Mouse (Mus musculus): ENCODE measurements around the gene Krt19. TPM values are rescaled to one million over a fixed set of nuclear protein-coding genes. Genes with fewer than 3 reads are reported as not detected.

Krt19 gene
- total RNA-seq, 2 experiments from 2014 or later = not detected

GRCm38 (mm10) chr11:100138809-100139208 is 9.7 kb downstream of the Krt19 start:
- no peak for ATAC-seq (replicated peaks; ENCODE audit: poor library complexity, severe bottlenecking)

DNA sequence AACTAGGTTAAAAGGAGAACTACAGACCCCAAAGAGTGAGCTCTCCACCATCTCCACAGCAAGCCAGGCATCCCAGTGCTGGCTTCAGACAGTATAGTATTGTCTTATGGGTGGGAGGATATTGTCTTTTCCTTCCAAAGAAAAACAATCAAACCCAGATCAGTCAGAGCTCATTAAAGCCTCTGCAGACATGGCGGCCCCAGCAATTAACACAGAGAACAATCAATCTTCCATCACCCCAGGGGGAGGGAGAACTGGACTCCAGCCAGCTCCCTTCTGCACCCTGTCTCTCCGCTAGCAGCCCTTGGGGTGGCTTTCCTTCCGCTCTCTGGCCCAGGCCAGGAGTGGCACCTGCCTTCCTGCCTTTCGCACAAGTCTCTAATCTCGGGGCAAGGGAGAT is 10.8 kb downstream of the Krt19 start:
- ATAC-seq (replicated peaks; ENCODE audit: poor library complexity, severe bottlenecking) = no peak

- ATAC-seq (replicated peaks; ENCODE audit: poor library complexity, severe bottlenecking) = no peak
Measured at GRCm38 (mm10) chr11:100136559-100136958, 11.9 kb downstream of the Krt19 start.

GRCm38 (mm10) chr11:100135731-100136130 is 12.7 kb downstream of the Krt19 start, which contains the start of gene Krt15:
Krt15 (minus strand) TSS chr11:100135928.
- ATAC-seq (replicated peaks; ENCODE audit: poor library complexity, severe bottlenecking) = no peak

DNA sequence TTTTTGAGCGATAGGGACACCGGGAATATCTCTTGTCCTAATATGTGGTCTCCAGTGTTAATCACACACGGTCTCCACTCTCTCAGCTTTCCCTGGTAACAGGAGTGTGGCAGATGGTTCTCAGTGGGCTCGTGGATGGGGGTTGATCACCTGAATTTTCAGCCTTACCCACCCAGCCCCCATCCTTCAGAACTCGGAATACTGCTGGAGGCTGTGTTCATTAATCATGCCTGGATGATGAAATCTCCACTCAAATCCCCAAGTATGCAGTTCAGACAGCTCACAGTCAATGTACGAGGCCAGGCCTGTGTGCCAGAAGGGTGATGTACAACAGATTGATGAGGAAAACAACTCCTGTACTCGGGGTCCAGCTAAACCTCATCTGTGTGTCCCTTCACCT is 23.6 kb downstream of the Krt19 start:
- no peak for ATAC-seq (replicated peaks; ENCODE audit: poor library complexity, severe bottlenecking)

DNA sequence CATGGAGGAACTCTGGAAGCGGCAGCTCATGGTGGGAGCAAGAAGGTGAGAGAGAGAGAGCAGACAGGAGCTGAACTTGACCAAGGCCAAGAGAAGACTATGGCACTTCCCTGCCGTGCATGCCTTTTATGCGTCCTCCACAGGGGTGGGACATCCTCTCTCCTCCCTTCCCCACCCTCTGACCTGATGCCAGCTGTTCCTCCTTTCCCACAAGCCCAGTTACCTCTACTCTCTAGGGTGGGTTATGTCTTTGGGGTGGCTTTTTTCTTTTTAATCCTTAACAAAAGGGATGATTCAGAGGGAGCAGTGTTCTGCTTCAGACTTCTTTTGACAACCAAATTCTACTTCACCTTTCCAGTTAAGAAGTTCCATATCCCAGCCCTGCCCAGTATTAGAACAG is 27.0 kb downstream of the Krt19 start, which contains the start of gene Krt13:
Krt13 (minus strand) TSS at position 101 of the 400 bp plus-strand sequence.
- no peak for ATAC-seq (replicated peaks; ENCODE audit: poor library complexity, severe bottlenecking)

- ATAC-seq (replicated peaks; ENCODE audit: poor library complexity, severe bottlenecking) = no peak
Measured at GRCm38 (mm10) chr11:100120331-100120730, 28.1 kb downstream of the Krt19 start.

GRCm38 (mm10) chr11:100113742-100114029 is 34.8 kb downstream of the Krt19 start:
- no peak for ATAC-seq (replicated peaks; ENCODE audit: poor library complexity, severe bottlenecking)

DNA sequence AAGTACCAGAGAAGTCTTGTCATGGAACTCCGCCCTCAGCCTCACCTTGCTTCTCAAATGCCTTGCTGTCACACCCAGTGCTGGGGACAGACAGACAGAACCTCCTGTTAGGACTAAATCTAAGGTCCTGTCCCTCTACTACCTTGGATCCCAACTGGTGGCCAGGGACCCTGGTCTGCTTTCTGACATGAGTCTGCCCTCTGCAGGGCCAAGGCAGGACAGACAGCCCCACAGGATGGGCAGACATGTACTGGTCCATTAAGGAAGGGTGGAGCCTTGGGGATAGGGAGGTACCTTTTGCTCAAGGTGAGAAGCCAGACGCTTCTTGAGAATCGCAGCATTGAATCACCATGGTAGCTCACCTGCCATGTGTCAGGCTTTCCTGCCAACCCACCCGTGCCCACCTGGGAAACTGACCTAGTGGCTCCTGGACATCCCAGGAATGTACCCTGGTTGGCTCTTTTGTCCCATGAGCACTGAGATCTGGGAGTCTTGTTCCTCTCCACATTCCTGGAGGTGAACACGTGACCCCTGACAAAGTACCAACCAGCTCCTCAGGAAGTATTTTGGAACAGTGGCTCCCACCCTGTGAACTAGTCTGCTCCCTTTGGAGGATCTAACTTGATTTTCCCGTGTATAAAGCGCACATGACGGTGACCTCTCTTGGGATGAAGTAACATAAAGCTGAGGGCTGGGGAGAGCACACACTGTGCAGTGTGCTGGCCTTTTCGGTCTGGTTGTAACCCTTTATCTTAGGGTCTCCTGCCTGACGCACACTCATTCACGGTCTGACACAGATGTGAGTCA is 35.3 kb downstream of the Krt19 start:
- ATAC-seq (replicated peaks; ENCODE audit: poor library complexity, severe bottlenecking) = no peak

- ATAC-seq (replicated peaks; ENCODE audit: poor library complexity, severe bottlenecking) = no peak
Measured at GRCm38 (mm10) chr11:100105576-100106122, 42.8 kb downstream of the Krt19 start, which contains the start of gene Krt36. Krt36 (minus strand) TSS chr11:100105626.

- no peak for ATAC-seq (replicated peaks; ENCODE audit: poor library complexity, severe bottlenecking)
Measured at GRCm38 (mm10) chr11:100102693-100103429, 45.6 kb downstream of the Krt19 start.

DNA sequence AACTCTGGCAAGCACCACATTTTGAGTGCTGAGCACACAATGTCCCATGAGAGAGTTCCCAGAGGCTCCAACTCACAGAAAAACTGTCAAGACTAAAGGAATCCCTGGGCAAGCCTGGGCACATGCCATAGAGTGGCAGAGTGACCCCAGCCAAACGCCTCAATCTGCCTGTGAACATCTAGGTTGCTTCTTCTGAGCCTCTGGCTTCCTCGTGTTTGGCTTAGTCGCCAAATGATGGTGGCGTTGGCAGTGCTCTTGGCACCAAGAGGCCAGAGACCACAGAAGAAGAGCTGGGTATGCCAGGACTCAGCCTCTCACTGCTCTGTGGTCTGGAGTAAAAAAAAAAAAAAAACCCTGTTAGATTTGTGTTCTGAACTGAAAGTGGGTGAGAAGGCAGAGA is 48.1 kb downstream of the Krt19 start:
- ATAC-seq (replicated peaks; ENCODE audit: poor library complexity, severe bottlenecking) = no peak

DNA sequence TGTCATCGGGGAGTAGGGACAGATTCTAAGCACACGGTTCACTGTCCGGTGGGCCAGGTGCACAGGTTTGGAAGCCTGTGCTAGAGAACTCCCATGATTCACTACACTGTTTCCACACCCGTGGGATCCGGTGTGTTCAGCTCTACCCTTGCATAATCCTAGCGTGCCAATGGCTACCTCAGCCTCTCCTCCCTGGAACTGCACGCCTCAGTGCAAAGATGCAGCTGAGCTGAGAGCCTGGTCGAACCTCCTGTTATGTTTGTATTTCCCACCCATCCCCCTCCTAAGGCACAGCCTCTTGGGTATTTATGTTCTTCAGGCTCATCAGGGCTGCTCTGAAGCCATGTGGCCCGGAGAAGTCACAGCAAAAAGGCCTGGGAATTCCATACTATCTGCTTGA is 50.6 kb downstream of the Krt19 start:
- no peak for ATAC-seq (replicated peaks; ENCODE audit: poor library complexity, severe bottlenecking)

GRCm38 (mm10) chr11:100096141-100096540 is 52.3 kb downstream of the Krt19 start, which contains the start of gene Krt35:
Krt35 (minus strand) TSS chr11:100096241.
- no peak for ATAC-seq (replicated peaks; ENCODE audit: poor library complexity, severe bottlenecking)

Other genes with a start within 250 kb of the Krt19 start
- not detected in 2 replicates for gene Krtap31-1, start 240.7 kb downstream of the Krt19 start, total RNA-seq (2014; fragmentation: Nextera tagmentation)
- not detected in 2 replicates for gene Krtap31-1, start 240.7 kb downstream of the Krt19 start, total RNA-seq (2017)
- gene Gm11565, start 233.9 kb downstream of the Krt19 start, total RNA-seq (2014; fragmentation: Nextera tagmentation) = not detected in 2 replicates
- not detected in 2 replicates for gene Gm11565, start 233.9 kb downstream of the Krt19 start, total RNA-seq (2017)
- not detected in 2 replicates for gene Krtap31-2, start 212.4 kb downstream of the Krt19 start, total RNA-seq (2014; fragmentation: Nextera tagmentation)
- not detected in 2 replicates for gene Krtap31-2, start 212.4 kb downstream of the Krt19 start, total RNA-seq (2017)
- not detected in 2 replicates for gene Krtap9-5, start 200.2 kb downstream of the Krt19 start, total RNA-seq (2014; fragmentation: Nextera tagmentation)
- not detected in 2 replicates for gene Krtap9-5, start 200.2 kb downstream of the Krt19 start, total RNA-seq (2017)
- gene Krtap29-1, start 169.6 kb downstream of the Krt19 start, total RNA-seq (2014; fragmentation: Nextera tagmentation) = not detected in 2 replicates
- gene Krtap29-1, start 169.6 kb downstream of the Krt19 start, total RNA-seq (2017) = not detected in 2 replicates
- gene Krtap16-1, start 162.1 kb downstream of the Krt19 start, total RNA-seq (2014; fragmentation: Nextera tagmentation) = not detected in 2 replicates
- not detected in 2 replicates for gene Krtap16-1, start 162.1 kb downstream of the Krt19 start, total RNA-seq (2017)
- gene Krtap17-1, start 154.7 kb downstream of the Krt19 start, total RNA-seq (2014; fragmentation: Nextera tagmentation) = not detected in 2 replicates
- gene Krtap17-1, start 154.7 kb downstream of the Krt19 start, total RNA-seq (2017) = not detected in 2 replicates
- not detected in 2 replicates for gene Krt33a, start 132.5 kb downstream of the Krt19 start, total RNA-seq (2014; fragmentation: Nextera tagmentation)
- gene Krt33a, start 132.5 kb downstream of the Krt19 start, total RNA-seq (2017) = not detected in 2 replicates
- not detected in 2 replicates for gene Krt33b, start 118.8 kb downstream of the Krt19 start, total RNA-seq (2014; fragmentation: Nextera tagmentation)
- gene Krt33b, start 118.8 kb downstream of the Krt19 start, total RNA-seq (2017) = not detected in 2 replicates
- not detected in 2 replicates for gene Krt34, start 107.1 kb downstream of the Krt19 start, total RNA-seq (2014; fragmentation: Nextera tagmentation)
- not detected in 2 replicates for gene Krt34, start 107.1 kb downstream of the Krt19 start, total RNA-seq (2017)
- gene Krt31, start 98.1 kb downstream of the Krt19 start, total RNA-seq (2014; fragmentation: Nextera tagmentation) = not detected in 2 replicates
- gene Krt31, start 98.1 kb downstream of the Krt19 start, total RNA-seq (2017) = not detected in 2 replicates
- not detected in 2 replicates for gene Krt32, start 60.4 kb downstream of the Krt19 start, total RNA-seq (2014; fragmentation: Nextera tagmentation)
- not detected in 2 replicates for gene Krt32, start 60.4 kb downstream of the Krt19 start, total RNA-seq (2017)
- gene Krt35, start 52.4 kb downstream of the Krt19 start, total RNA-seq (2014; fragmentation: Nextera tagmentation) = not detected in 2 replicates
- not detected in 2 replicates for gene Krt35, start 52.4 kb downstream of the Krt19 start, total RNA-seq (2017)
- gene Krt36, start 43.0 kb downstream of the Krt19 start, total RNA-seq (2014; fragmentation: Nextera tagmentation) = 0.39 TPM in 1 of 2 replicates, not detected in the other
- gene Krt36, start 43.0 kb downstream of the Krt19 start, total RNA-seq (2017) = not detected in 2 replicates
- not detected in 2 replicates for gene Krt13, start 27.1 kb downstream of the Krt19 start, total RNA-seq (2014; fragmentation: Nextera tagmentation)
- gene Krt13, start 27.1 kb downstream of the Krt19 start, total RNA-seq (2017) = not detected in 2 replicates
- not detected in 2 replicates for gene Krt15, start 12.7 kb downstream of the Krt19 start, total RNA-seq (2014; fragmentation: Nextera tagmentation)
- gene Krt15, start 12.7 kb downstream of the Krt19 start, total RNA-seq (2017) = not detected in 2 replicates
- not detected in 2 replicates for gene Krt9, start 44.6 kb upstream of the Krt19 start, total RNA-seq (2014; fragmentation: Nextera tagmentation)
- gene Krt9, start 44.6 kb upstream of the Krt19 start, total RNA-seq (2017) = not detected in 2 replicates
- gene Krt14, start 58.9 kb upstream of the Krt19 start, total RNA-seq (2014; fragmentation: Nextera tagmentation) = not detected in 2 replicates
- not detected in 2 replicates for gene Krt14, start 58.9 kb upstream of the Krt19 start, total RNA-seq (2017)
- not detected in 2 replicates for gene Krt16, start 100.2 kb upstream of the Krt19 start, total RNA-seq (2014; fragmentation: Nextera tagmentation)
- gene Krt16, start 100.2 kb upstream of the Krt19 start, total RNA-seq (2017) = not detected in 2 replicates
- not detected in 2 replicates for gene Krt17, start 112.4 kb upstream of the Krt19 start, total RNA-seq (2014; fragmentation: Nextera tagmentation)
- not detected in 2 replicates for gene Krt17, start 112.4 kb upstream of the Krt19 start, total RNA-seq (2017)
- gene Krt42, start 121.2 kb upstream of the Krt19 start, total RNA-seq (2014; fragmentation: Nextera tagmentation) = not detected in 2 replicates
- not detected in 2 replicates for gene Krt42, start 121.2 kb upstream of the Krt19 start, total RNA-seq (2017)
- 716 and 727 TPM in 2 replicates for gene Eif1, start 171.2 kb upstream of the Krt19 start, total RNA-seq (2014; fragmentation: Nextera tagmentation)
- gene Eif1, start 171.2 kb upstream of the Krt19 start, total RNA-seq (2017) = 109 and 139 TPM in 2 replicates
- gene Gast, start 185.7 kb upstream of the Krt19 start, total RNA-seq (2014; fragmentation: Nextera tagmentation) = not detected in 2 replicates
- not detected in 2 replicates for gene Gast, start 185.7 kb upstream of the Krt19 start, total RNA-seq (2017)
- not detected in 2 replicates for gene Hap1, start 207.5 kb upstream of the Krt19 start, total RNA-seq (2014; fragmentation: Nextera tagmentation)
- not detected in 2 replicates for gene Hap1, start 207.5 kb upstream of the Krt19 start, total RNA-seq (2017)
- 4.8 and 6.7 TPM in 2 replicates for gene Jup, start 249.1 kb upstream of the Krt19 start, total RNA-seq (2014; fragmentation: Nextera tagmentation)
- gene Jup, start 249.1 kb upstream of the Krt19 start, total RNA-seq (2017) = 1.4 and 4.2 TPM in 2 replicates